Mouse (Mus musculus): ENCODE results near the gene Kcnk4.
"Not testable (repeated sequence)": the region's sequence is repeated elsewhere in the genome, so short reads cannot be mapped to it uniquely, and the experiment has no call there.

Kcnk4 gene

DNA sequence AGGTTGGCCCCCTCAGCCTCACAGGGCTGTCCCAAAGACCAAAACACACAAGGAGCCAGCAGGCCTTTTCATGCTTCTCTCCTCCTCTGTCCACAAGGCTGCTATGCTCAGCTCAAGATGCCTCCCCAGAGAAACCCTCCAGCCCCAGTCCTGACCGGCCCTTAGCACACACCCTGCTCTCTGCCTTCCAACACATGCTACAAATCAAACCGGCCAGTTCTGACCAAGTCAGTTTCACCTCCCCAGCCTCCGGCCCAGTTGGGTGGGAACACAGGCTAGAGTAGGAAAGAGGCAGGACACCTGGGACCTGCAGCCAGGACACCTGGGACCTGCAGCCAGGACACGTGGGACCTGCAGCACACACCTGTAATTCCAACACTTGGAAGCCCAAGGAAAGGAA lies 17.8 kb downstream of the Kcnk4 start:
- no peak for DNase-seq (ENCODE audit: low read depth, low spot score)

GRCm38 (mm10) chr19:6915276-6915675 lies 19.0 kb downstream of the Kcnk4 start:
- no peak for DNase-seq (ENCODE audit: low read depth, low spot score)

GRCm38 (mm10) chr19:6914540-6914939 lies 19.8 kb downstream of the Kcnk4 start:
- DNase-seq (ENCODE audit: low read depth, low spot score), result no peak

DNA sequence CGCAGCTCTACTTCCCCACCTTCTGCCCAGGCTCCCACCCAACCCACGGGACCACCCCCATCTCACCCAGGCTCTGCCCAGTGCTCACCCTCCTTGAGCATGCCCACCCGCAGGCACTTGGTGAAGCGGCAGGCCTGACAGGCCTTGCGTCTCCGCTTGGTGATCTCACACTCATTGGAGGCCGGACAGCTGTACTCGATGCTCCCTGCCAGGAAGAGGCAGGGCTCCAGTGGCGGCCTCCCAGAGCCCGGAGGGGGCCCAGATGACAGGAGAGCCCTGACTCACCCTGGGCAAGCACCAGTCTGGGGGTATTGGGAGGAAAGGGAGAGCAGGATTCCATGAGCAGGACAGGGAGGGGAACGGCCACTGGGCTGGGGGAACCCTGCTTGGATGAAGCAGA lies 20.3 kb downstream of the Kcnk4 start:
- no peak for DNase-seq (ENCODE audit: low read depth, low spot score)

- no peak for DNase-seq (ENCODE audit: low read depth, low spot score)
Observed at GRCm38 (mm10) chr19:6913036-6913435, 21.3 kb downstream of the Kcnk4 start.

- no peak for DNase-seq (ENCODE audit: low read depth, low spot score)
Observed at GRCm38 (mm10) chr19:6912205-6912970, 21.9 kb downstream of the Kcnk4 start.

DNA sequence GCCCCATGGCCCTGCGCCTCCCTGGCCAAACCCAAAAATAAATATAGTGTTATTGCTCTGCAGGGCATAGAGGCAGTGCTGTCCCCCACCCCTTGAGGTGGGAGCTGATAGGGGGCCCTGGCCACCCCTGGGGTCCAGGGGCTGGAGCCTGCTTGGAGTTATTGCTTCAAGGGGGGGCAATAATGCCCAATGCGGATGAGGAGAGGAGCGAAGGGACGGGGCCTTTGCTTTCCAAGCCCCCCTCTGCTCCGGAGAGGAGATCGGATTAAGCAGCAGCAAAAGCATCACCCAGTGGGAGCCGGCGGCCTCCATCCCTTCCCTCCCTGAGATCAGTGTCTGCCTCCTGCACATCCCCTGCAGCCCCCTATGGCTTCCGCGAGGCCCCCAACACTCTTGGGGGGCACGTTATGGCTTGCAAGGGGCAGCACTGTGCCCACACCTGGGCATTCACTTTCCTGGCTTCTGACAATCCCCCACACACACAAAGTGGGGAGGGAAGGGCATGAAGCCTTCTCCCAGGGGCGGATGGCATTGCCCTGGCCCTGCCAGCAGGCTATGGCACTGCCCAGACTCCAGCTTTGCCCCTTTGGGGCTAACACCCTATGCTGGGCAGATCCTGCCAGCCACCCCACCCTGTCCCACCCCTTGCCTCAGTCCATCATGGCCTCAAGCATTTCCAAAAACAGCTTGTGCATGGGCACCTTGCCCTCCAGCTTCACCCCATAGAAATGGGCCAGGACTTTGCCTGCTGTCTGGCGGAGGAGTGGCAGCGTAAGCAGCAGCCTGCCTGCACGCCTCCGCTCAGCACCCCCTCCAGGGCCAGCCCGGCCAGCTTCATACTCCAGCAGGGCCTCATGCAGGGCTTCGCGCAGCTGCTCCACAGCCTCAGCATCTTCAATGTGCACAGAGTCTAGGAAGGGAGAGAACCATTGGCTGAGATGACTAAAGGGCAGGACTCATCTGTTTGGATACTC lies 22.9 kb downstream of the Kcnk4 start:
- DNase-seq (ENCODE audit: low read depth, low spot score), result no peak

- DNase-seq (ENCODE audit: low read depth, low spot score), result not testable (repeated sequence)
Observed at GRCm38 (mm10) chr19:6910306-6910705, 24.0 kb downstream of the Kcnk4 start.

GRCm38 (mm10) chr19:6909507-6910289 lies 24.6 kb downstream of the Kcnk4 start, which contains the start of the genes Trmt112 and Prdx5:
Trmt112 (plus strand) TSS chr19:6909698.
Prdx5 (minus strand) TSS chr19:6910106.
- DNase-seq (ENCODE audit: low read depth, low spot score), result peak; percentile 56

DNA sequence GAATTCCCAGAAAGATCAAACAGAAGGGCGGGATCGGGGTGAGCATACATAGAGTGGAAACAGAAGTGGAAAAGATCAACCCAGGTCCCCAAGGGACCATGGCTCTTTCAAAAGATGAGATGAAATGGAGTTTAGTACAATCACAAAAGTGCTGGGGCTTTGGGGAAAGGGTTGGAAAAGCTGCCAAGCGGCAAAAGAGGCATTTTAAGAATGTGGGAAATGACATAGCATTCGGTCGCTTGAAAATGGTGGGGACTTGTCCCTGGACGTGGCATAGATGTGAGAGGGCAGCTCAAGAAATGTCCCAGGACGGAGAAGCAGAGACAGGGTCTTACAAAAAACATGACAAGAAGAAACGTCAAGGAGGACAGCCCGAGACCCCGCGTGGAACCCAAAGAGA lies 25.3 kb downstream of the Kcnk4 start:
- no peak for DNase-seq (ENCODE audit: low read depth, low spot score)

DNA sequence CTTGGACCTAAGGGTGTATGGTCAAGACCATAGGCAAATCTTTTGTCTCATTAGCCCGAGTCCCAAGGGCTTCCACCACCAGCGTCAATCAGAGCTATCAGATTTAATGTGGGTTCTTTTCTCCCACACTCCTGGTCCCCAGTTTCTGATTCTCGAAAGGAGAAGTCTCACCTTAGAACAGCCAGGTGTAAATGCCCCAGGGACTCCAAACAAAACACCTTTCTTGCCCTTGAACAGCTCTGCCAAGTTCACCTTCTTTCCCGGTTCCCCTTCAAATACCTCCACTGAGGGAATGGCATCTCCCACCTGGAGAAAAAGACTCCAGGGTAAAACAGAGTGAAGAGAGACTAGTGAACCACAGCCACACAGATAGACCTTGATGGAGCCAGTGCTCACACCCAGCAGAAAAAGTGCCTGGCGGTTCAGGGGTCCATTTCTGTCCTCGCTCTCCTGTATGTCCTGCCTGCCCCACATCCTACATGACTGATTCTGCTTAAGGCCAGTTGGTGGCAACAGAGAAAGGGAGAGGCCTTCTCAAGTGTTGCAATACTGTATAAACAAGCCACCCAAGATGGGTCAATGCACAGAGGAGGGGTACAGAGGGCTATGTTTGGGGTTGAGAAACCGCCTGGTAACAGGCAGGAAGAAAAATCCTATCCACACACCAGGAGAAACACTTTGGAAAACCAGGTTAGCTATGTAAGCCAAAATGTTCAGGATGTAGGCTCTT lies 26.3 kb downstream of the Kcnk4 start:
- no peak for DNase-seq (ENCODE audit: low read depth, low spot score)

GRCm38 (mm10) chr19:6907094-6907493 lies 27.2 kb downstream of the Kcnk4 start:
- no peak for DNase-seq (ENCODE audit: low read depth, low spot score)

GRCm38 (mm10) chr19:6906199-6906598 lies 28.1 kb downstream of the Kcnk4 start:
- DNase-seq (ENCODE audit: low read depth, low spot score), result no peak

GRCm38 (mm10) chr19:6905498-6906159 lies 28.7 kb downstream of the Kcnk4 start:
- no peak for DNase-seq (ENCODE audit: low read depth, low spot score)

GRCm38 (mm10) chr19:6904846-6905245 lies 29.5 kb downstream of the Kcnk4 start:
- no peak for DNase-seq (ENCODE audit: low read depth, low spot score)

GRCm38 (mm10) chr19:6903031-6903430 lies 31.3 kb downstream of the Kcnk4 start:
- DNase-seq (ENCODE audit: low read depth, low spot score), result no peak

DNA sequence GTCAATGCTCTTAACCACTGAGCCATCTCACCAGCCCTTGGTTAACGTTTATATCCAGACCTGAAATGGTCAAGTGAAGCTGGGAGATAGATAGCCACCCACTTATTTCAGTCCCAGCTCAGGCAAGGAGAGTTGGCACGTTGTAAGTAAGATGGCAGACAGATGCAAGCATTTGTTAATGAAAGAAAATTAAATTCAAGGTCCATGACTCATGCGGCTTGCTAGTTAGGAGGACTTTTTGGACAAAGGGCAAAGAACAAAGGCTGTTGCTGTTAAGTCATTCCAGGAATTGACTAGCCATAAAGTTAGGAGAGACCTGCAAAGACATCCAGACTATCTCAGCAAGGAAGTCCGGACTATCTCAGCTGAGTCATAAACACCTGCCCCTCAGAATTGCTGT lies 34.7 kb downstream of the Kcnk4 start:
- DNase-seq (ENCODE audit: low read depth, low spot score), result no peak

GRCm38 (mm10) chr19:6895608-6896305 lies 38.6 kb downstream of the Kcnk4 start:
- not testable (repeated sequence) for DNase-seq (ENCODE audit: low read depth, low spot score)

DNA sequence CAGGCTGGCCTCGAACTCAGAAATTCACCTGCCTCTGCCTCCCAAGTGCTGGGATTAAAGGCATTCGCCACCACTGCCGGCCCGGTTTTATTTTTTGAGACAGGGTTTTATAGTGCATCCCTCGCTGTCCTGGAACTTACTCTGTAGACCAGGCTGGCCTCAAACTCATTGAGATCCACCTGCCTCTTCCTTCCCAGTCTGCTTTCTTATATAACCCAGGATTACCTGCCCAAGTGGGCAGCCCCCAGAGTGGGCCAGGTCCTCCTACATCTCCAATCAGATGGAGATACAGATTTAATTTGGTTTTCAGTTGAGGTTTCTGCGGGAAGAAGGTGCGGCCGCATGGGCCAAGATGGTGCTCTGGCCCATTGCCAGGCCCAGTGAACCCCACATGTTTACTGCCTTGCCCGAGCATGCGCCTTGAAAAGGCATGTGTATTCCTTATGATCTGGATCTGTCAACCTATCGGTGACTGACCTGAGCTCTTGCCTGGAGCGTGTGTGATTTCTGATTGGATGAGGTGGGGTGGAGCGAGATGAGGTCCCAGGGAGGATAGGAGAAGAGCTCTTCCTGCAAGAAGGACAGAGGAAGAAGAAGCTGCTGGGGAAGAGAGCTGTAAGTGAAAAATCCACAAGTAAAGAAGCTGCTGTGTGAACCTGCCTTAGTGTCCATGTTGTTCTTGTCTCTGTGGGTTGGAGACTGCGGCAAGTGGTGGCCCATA lies 40.4 kb downstream of the Kcnk4 start:
- DNase-seq (ENCODE audit: low read depth, low spot score), result no peak
